Mouse (Mus musculus) heart, postnatal 0 days (tissue): Measurements from ENCODE around the gene BC049352.

Experiments used
- CTCF ChIP-seq: IDR thresholded peaks from 2 replicates; pipeline ENCODE4 v1.5.1; 2016; ENCODE audit warnings: antibody characterized with exemption, control low read depth, low read depth
- EP300 ChIP-seq: IDR thresholded peaks from 2 replicates; pipeline ENCODE4 v1.6.1; 2016; ENCODE audit warnings: antibody characterized with exemption, low read depth

GRCm38 (mm10) chr9:45203797-45204410, 22.1 kb downstream of the BC049352 start, which contains the start of gene Tmprss4:
- TF ChIP-seq CTCF: no peak
- no peak for TF ChIP-seq EP300
